Mouse (Mus musculus) kidney, adult 2 months (tissue): ENCODE measurements around the gene Tcf12.

Experiments
- CTCF ChIP-seq: fragments of 200-500 bp; conservative IDR thresholded peaks from 2 replicates; pipeline ENCODE4 v1.5.1; 2011; ENCODE audit warnings: low read depth, mild to moderate bottlenecking, control low read depth, low read length, moderate library complexity, mixed read lengths; ENCODE audit not compliant: insufficient read depth, insufficient read length
- POLR2A ChIP-seq: fragments of 200-500 bp; IDR thresholded peaks from one replicate; pipeline ENCODE4 v1.6.1; 2011; ENCODE audit warnings: low read depth, low read length, control low read depth

DNA sequence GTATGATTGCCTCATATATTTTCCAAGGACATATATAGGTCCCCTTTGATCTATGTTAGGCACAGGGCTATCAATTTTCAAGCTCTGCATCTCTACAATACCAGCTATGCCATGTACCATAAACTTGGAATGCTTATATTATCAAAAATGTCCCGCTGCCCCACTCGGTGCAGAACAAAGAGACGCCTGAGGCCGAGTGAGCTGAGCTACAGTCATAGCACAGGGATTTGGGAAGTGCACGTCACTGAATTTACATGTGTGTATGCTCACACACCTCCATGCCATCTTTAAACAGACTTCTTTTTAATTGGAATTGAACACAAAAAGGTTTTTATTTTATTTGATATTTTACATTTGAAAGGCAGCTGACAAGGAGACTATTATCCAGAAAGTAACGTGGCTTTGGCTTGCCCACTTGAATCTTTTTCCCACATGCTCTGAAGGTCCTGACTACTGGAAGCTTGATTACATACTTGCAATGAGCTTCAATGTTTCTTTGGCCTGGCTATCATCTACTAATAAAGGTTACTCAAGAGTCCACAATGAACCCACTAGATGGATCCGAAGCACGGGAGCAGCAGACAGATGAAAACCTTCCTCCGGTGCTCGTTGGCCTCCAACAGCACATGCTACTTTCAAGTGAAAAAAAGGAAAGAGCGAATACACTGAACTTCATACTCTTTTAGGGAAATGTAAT is 217.3 kb downstream of the Tcf12 start:
- TF ChIP-seq CTCF (no peak), POLR2A (no peak)
